Mouse (Mus musculus) liver, embryonic 13.5 days (tissue): ENCODE data around the gene Pou2f3. TPM values are rescaled to one million over a fixed set of nuclear protein-coding genes. Genes with fewer than 3 reads are reported as not detected.

Source experiments
- ATAC-seq: fragments of 200-750 bp; cut with Nextera tagmentation; 2 replicates; pipeline ENCODE4 v1.8.0; 2017; ENCODE audit warnings: low read depth, mild to moderate bottlenecking, moderate number of reproducible peaks, moderate library complexity
- DNase-seq: peaks from one replicate; pipeline ENCODE4 v3.0.0; 2022
- H3K27ac ChIP-seq: fragments of 300-500 bp; sonication (generic); 2 replicates; pipeline ENCODE4 v1.5.1; 2015; ENCODE audit warnings: moderate library complexity, mild to moderate bottlenecking, inconsistent platforms
- H3K27me3 ChIP-seq: fragments of 300-500 bp; sonication (generic); 2 replicates; pipeline ENCODE4 v1.6.1; 2015; ENCODE audit warnings: mild to moderate bottlenecking, inconsistent platforms
- H3K36me3 ChIP-seq: fragments of 300-500 bp; sonication (generic); 2 replicates; pipeline ENCODE4 v1.6.1; 2015; ENCODE audit warnings: mild to moderate bottlenecking, inconsistent platforms
- H3K4me1 ChIP-seq: fragments of 300-500 bp; sonication (generic); replicated peaks from 2 replicates; pipeline ENCODE4 v1.6.1; 2015; ENCODE audit warnings: inconsistent platforms
- H3K4me2 ChIP-seq: fragments of 300-500 bp; sonication (generic); 2 replicates; pipeline ENCODE4 v1.6.1; 2015; ENCODE audit warnings: inconsistent platforms, mild to moderate bottlenecking, moderate library complexity
- H3K4me3 ChIP-seq: fragments of 300-500 bp; sonication (generic); replicated peaks from 2 replicates; pipeline ENCODE4 v1.5.1; 2015; ENCODE audit warnings: mild to moderate bottlenecking, inconsistent platforms
- H3K9ac ChIP-seq: fragments of 300-500 bp; sonication (generic); 2 replicates; pipeline ENCODE4 v1.6.1; 2015; ENCODE audit warnings: mild to moderate bottlenecking, inconsistent platforms
- H3K9me3 ChIP-seq: fragments of 300-500 bp; sonication (generic); replicated peaks from 2 replicates; pipeline ENCODE4 v1.6.1; 2016; ENCODE audit warnings: inconsistent platforms
- WGBS: fragments of 180-500 bp; shearing (Covaris S2); methylation state at CpG from one replicate; pipeline ENCODE4 v1.1.7; 2015; ENCODE audit not compliant: insufficient replicate concordance; 5-methylcytosine and 5-hydroxymethylcytosine counted together
- polyA plus RNA-seq: library from polyadenylated mRNA; unstranded; fragments of >200 nt; fragmentation: Nextera tagmentation; extraction: Ambion mirVana; gene quantifications from 2 replicates; pipeline ENCODE4 v1.2.1, GENCODE M21; 2015

The Pou2f3 gene
- polyA plus RNA-seq, 1 experiment from 2014 or later, result not detected

DNA sequence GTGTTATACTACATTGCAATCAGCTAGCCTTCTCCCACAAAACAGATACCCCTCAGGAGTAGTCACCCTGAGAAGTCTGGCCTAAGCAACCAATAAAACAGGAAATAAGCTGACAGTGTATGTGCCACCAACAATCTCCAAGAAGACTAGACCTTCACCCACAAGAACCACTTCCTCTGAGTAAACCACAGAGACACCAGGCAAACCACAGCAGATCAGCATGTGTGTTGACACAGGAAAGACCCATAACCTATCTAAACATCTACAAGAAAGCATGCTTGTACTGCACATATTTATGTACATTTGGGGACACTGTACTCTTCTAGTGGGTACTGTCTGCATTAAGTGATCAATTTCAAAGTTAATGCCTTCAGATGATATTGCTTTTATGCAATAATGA, 113.8 kb downstream of the Pou2f3 start:
- Histone ChIP-seq H3K9ac (no peak overlapping the region), H3K36me3 (no peaks in the 10 kb centered on the region)

DNA sequence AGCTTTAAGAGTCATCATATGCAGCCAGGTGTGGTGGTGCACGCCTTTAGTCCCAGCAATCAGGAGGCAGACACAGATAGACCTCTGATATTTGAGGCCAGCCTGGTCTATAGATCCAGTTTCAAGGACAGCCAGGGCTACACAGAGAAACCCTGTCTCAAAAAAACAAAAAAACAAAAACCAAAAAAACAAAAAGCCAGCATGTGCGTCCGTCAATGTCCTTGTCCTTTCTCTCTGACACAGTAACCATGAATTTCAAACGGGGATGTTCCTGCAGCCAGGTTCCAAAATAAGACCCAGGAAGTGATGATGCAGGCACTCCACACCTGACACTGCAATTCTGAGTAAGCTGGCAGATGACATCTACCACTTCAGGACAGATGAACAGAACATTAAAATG, 115.3 kb downstream of the Pou2f3 start:
- Histone ChIP-seq H3K9me3 (no peaks in the 10 kb centered on the region), H3K36me3 (no peaks in the 10 kb centered on the region), H3K9ac (no peak overlapping the region), H3K4me3 (no peak overlapping the region), H3K27me3 (peaks cover 19% of the 10 kb centered on the region), H3K4me1 (peaks cover 50% of the 10 kb centered on the region), H3K4me2 (no peak overlapping the region), H3K27ac (no peak overlapping the region)
- DNase-seq (no peak), ATAC-seq (no peak)
- WGBS, result 74% methylated on average over 4 of the region's 4 CpGs

More for the DNA sequence above, 113.8 kb downstream of the Pou2f3 start:
- peaks cover 20% of the 10 kb centered on the region for H3K27me3 ChIP-seq
- H3K4me3 ChIP-seq, result no peak overlapping the region
- DNase-seq, result no peak
- no peak for ATAC-seq
- H3K4me2 ChIP-seq, result no peak overlapping the region
- H3K27ac ChIP-seq, result no peak overlapping the region
- no peaks in the 10 kb centered on the region for H3K9me3 ChIP-seq
- H3K4me1 ChIP-seq, result peaks cover 61% of the 10 kb centered on the region

DNA sequence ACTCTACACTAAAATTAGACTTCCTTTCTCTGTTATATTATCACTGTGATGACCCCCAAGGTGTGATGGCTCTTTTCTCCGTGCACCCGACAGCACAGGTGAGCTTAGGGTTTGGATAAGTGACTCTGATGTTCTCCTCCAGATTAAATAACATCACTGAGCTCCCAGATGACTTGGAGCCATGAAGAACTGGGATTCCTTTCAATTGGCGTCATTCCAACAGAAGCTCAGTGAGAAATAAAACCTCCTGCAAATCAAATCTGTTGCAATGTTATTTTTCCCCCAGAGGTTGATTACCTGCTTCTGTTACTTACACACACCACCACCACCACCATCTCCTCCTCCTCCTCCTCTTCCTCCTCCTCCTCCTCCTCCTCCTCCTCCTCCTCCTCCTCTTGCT, 116.4 kb downstream of the Pou2f3 start:
- H3K4me3 ChIP-seq, result no peak overlapping the region
- WGBS, result 64% methylated on average over 3 of the region's 3 CpGs
- H3K4me2 ChIP-seq, result no peak overlapping the region
- H3K27me3 ChIP-seq, result peaks cover 24% of the 10 kb centered on the region
- no peak overlapping the region for H3K9ac ChIP-seq
- H3K4me1 ChIP-seq, result peaks cover 46% of the 10 kb centered on the region
- H3K27ac ChIP-seq, result no peak overlapping the region
- ATAC-seq, result no peak
- H3K36me3 ChIP-seq, result no peaks in the 10 kb centered on the region
- DNase-seq, result no peak
- no peaks in the 10 kb centered on the region for H3K9me3 ChIP-seq

DNA sequence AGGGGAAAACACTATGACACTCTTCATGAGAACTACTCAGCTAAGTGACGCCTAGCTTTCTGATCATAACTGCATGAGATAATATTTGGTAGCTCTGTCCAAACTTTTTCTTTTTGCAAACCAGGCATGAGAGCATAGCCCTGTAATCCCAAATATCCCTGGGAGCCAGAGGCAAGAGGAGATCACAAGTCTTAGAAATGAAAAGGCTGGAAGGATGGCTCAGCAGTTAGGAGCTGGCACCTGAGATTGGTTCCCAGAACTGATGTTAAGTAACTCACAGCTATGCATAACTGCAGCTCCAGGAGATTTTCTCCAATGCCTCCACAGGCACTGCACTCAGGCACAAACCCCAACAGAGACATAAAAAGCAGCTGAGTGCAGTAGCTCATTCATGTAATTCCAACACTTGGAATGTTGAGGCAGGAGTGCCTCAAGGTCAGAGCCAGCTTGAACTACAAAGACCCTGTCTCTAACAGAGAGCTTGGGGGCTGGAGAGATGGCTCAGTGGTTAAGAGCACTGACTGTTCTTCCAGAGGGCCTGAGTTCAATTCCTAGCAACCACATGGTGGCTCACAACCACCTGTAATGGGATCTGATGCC, 124.4 kb downstream of the Pou2f3 start:
- DNase-seq (no peak), ATAC-seq (no peak)
- Histone ChIP-seq H3K4me3 (no peak overlapping the region), H3K4me2 (no peak overlapping the region), H3K4me1 (peaks cover 8% of the 10 kb centered on the region), H3K36me3 (no peaks in the 10 kb centered on the region), H3K9ac (no peak overlapping the region), H3K9me3 (no peaks in the 10 kb centered on the region), H3K27ac (no peak overlapping the region), H3K27me3 (peaks cover 24% of the 10 kb centered on the region; the same call in 1 of the 2 replicates)
- 81% methylated on average over 1 of the region's 1 CpGs for WGBS

DNA sequence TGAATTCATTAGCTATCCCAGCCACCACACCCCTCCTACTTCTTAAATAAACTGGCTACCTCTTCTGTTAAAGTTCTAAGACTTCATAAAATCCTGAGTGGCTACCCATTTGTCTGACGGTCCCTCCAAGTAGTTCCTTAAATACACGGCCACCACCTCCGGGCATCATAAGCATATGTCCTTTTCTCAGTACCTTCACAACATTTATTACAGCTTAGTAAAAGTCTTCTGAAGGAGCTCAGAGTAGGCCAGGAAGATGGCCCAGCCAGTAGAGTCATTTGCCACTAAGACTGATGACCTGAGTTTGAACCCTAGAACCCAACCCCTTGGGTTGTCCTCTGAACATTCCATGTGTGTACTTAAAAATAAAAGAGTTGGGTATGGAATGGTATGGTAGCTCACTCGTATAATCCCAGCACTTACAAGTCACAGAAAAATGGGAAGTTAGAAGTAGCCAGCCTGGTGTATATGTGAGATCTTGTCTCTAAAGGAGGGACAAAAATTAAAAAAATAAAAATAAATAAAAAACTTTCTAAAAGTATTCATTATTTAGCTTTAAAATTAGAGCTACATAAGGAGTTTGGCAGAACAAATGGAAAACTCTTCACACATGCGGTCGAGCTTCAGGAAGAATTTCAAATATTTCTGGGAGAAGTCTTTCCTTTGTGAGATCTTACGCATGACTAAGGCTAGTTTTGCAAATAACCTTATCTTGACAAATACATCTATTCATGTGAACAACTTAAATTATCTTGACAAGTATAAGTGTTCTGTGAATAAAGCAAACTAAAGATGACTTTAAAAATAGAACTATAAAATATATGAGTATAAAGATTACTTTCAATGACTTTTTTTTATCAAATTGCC, 125.4 kb downstream of the Pou2f3 start:
- Histone ChIP-seq H3K4me2 (no peak overlapping the region), H3K27me3 (peaks cover 24% of the 10 kb centered on the region; the same call in 1 of the 2 replicates), H3K27ac (no peak overlapping the region), H3K9me3 (no peaks in the 10 kb centered on the region), H3K9ac (no peak overlapping the region), H3K4me1 (peaks cover 15% of the 10 kb centered on the region), H3K4me3 (no peak overlapping the region), H3K36me3 (no peaks in the 10 kb centered on the region)
- WGBS, result 77% methylated on average over 7 of the region's 7 CpGs
- DNase-seq (no peak), ATAC-seq (no peak)

DNA sequence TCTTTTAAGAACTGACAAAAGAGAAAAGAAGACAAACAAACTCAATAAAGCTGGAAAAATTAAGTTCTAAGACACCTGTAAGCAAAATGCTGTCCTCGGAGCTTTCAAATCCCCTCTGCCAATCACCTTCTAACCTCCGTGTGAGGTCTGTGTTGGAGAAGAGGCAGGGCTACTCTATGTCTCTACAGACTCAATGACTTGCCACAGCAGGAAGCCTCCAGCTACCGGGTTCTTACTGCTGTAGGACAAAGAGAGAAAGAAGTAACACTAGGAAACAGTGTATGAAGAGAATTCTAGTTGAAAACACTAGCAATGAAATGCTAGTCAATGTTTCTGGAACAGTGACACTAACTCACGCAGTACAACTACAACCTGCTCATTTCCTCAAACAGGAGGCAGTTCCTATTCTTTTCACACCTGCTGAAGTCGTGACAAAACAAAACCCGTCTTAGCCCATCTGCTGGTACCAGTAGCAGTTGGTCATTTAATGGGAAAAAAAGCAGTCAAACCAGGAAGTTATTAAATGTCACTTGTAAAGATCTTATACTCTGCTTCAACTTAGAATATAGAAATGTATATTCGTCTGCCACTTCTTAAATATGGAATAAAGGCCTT, 126.6 kb downstream of the Pou2f3 start:
- Histone ChIP-seq H3K27ac (no peak overlapping the region), H3K9me3 (no peaks in the 10 kb centered on the region), H3K27me3 (peaks cover 19% of the 10 kb centered on the region; the same call in 1 of the 2 replicates), H3K4me2 (no peak overlapping the region), H3K4me1 (peaks cover 15% of the 10 kb centered on the region), H3K9ac (no peak overlapping the region), H3K36me3 (no peaks in the 10 kb centered on the region), H3K4me3 (no peak overlapping the region)
- DNase-seq (no peak), ATAC-seq (no peak)
- 56% methylated on average over 7 of the region's 7 CpGs for WGBS

DNA sequence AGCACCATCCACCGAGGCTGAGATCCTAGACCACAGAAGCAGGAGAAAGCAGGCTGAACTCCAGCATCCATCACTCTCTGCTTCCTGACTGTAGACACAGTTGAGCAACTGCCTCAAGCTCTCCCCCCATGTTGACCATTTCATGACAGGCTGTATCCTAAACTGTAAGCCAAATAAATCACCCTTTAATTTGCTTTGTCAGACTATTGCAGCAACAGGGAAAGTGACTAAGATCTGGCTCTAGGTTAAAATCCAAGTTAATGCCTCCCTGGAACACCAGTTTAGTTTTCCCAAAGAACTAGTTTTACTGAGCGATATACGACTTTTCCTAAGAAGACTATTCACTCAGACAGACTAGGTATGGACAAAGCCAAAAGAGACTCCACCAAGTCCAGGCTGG, 131.5 kb downstream of the Pou2f3 start:
- no peak overlapping the region for H3K4me3 ChIP-seq
- H3K9me3 ChIP-seq, result no peaks in the 10 kb centered on the region
- H3K27me3 ChIP-seq, result peaks cover 5% of the 10 kb centered on the region; the same call in 1 of the 2 replicates
- WGBS, result 66% methylated on average over 3 of the region's 3 CpGs
- H3K4me1 ChIP-seq, result peaks cover 12% of the 10 kb centered on the region
- H3K36me3 ChIP-seq, result no peaks in the 10 kb centered on the region
- no peak overlapping the region for H3K4me2 ChIP-seq
- ATAC-seq, result no peak
- H3K9ac ChIP-seq, result no peak overlapping the region
- no peak overlapping the region for H3K27ac ChIP-seq
- DNase-seq, result no peak

DNA sequence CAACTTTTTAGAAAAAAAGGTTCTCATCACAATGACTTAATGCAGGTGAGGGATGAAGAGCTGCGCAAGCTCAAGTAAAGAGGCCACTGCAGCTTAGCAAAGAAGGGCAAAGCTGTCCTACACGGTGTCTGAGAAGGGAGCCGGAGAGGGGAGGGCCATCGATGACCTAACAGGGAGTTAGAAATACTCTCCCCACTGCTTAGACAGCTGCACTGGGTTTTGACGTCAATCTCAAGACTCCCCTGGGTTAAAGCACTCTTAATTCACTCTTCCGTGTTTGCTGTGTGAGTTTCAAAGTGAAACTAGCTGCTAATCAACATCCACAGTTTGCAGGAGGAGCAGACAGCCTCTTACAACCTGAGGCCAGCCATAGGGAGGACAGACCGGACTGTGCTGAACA, 134.0 kb downstream of the Pou2f3 start:
- Histone ChIP-seq H3K9ac (no peak overlapping the region), H3K4me2 (no peak overlapping the region), H3K9me3 (no peaks in the 10 kb centered on the region), H3K36me3 (no peaks in the 10 kb centered on the region), H3K27ac (no peak overlapping the region), H3K4me3 (no peak overlapping the region), H3K4me1 (peaks cover 7% of the 10 kb centered on the region), H3K27me3 (0 out of 2 replicates have a peak, but pooled peaks cover 7% of the 10 kb centered on the region)
- ATAC-seq (no peak), DNase-seq (no peak)
- WGBS, result 69% methylated on average over 7 of the region's 7 CpGs

DNA sequence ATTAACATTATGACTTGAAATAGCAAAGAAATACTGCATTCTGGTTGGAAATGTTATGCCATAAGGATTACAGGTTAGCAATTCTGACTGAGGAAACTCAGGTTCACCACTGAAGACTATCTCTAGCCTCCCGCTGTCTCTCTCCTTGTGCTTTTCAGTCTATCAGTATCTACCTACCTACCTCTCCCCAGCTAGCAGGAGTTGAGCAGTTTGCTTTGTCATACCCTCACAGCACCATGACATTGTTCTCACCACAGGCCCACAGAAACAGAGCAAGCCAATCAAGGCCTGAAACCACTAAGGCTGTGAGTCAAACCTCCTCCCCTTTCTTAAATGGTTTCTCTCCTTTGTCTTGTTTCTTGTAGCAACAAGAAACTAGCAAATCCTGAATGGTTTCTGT, 135.6 kb downstream of the Pou2f3 start:
- 75% methylated on average over 1 of the region's 1 CpGs for WGBS
- ATAC-seq, result no peak
- no peak overlapping the region for H3K27ac ChIP-seq

More for the DNA sequence above, 135.6 kb downstream of the Pou2f3 start:
- no peaks in the 10 kb centered on the region for H3K4me1 ChIP-seq
- no peaks in the 10 kb centered on the region for H3K9me3 ChIP-seq
- H3K9ac ChIP-seq, result no peak overlapping the region
- no peak for DNase-seq
- no peak overlapping the region for H3K4me2 ChIP-seq
- 0 out of 2 replicates have a peak, but pooled peaks cover 7% of the 10 kb centered on the region for H3K27me3 ChIP-seq
- no peaks in the 10 kb centered on the region for H3K36me3 ChIP-seq
- no peak overlapping the region for H3K4me3 ChIP-seq
